Mouse (Mus musculus) testis, adult 2 months (tissue): ENCODE measurements around the gene Cep57l1.

Experiments
- CTCF ChIP-seq: fragments of 200-500 bp; IDR thresholded peaks from 2 replicates; pipeline ENCODE4 v1.5.1; 2012; ENCODE audit warnings: low read depth, mild to moderate bottlenecking, inconsistent platforms, low read length, moderate library complexity; ENCODE audit not compliant: control insufficient read depth, insufficient read depth, insufficient replicate concordance
- POLR2A ChIP-seq: fragments of 200-500 bp; IDR thresholded peaks from 2 replicates; pipeline ENCODE4 v1.6.1; 2012; ENCODE audit warnings: low read depth, mild to moderate bottlenecking, inconsistent platforms, low read length, moderate library complexity; ENCODE audit not compliant: control insufficient read depth

DNA sequence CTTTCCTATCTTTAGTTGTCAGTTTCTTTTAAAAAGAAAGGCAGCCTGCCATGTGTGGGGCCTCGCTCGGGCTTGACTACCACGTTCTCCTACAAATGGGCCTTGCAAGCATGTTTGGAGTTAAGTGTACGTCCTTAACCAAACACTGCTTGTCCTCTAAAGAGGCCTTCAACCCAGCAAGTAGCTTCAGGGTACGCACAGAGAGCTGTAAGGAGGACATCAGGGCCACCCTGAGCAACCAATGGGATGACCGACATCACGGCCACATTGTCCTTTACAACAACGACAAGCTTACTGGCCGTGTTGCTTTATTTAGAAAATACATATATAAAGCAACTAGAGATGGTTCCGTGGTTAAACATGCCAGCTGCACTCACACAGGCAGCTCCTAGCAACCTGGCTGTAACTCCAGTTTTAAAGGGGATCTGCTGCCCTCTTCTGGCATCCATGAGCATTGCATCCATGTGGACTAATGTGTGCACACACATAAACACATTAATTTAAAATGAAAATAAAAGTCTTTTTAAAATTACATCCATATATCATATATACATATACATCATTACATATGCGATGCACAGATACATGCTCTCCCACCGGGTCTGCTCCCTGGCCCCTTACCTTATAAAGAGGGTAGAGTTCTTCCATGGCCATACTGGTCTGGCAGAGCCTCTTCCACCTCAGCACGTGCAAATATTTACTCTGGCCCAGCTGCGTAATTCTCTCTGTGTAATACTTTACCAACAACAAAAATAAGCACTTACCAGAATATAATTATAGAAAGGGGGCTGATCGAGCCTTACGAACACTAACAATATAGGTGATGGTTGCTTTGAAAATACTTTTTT lies 126.9 kb downstream of the Cep57l1 start:
- no peak for TF ChIP-seq POLR2A
- peak; percentile 62; the same call in 1 of the 2 replicates for TF ChIP-seq CTCF
